Mouse (Mus musculus) lung, adult 2 months (tissue): ENCODE measurements around the gene Sirpb1a. TPM values are rescaled to one million over a fixed set of nuclear protein-coding genes. Genes with fewer than 3 reads are reported as not detected.
"Not testable (repeated sequence)": the region's sequence is repeated elsewhere in the genome, so short reads cannot be mapped to it uniquely, and the experiment has no call there.

Experiments
- DNase-seq: peaks from one replicate; pipeline ENCODE4 v3.0.0; 2022
- H3K4me1 ChIP-seq: fragments of 200-500 bp; 2 replicates; pipeline ENCODE4 v1.6.1; 2011; ENCODE audit warnings: low read length; ENCODE audit not compliant: control insufficient read depth, insufficient read depth
- H3K4me3 ChIP-seq: fragments of 200-500 bp; replicated peaks from 2 replicates; pipeline ENCODE3; 2011; ENCODE audit warnings: low read depth, mild to moderate bottlenecking, control low read depth, low read length; ENCODE audit errors: extremely low read depth
- CTCF ChIP-seq: fragments of 200-500 bp; IDR thresholded peaks from 2 replicates; pipeline ENCODE4 v1.5.1; 2011; ENCODE audit warnings: mild to moderate bottlenecking, low read length, control low read depth; ENCODE audit not compliant: insufficient read depth
- POLR2A ChIP-seq: fragments of 200-500 bp; IDR thresholded peaks from 2 replicates; pipeline ENCODE4 v1.6.1; 2011; ENCODE audit warnings: low read depth, mild to moderate bottlenecking, control low read depth, low read length, borderline replicate concordance; ENCODE audit errors: extremely low read depth
- WGBS: fragments of 180-500 bp; shearing (Covaris S2); methylation state at CpG from one replicate; pipeline ENCODE4 v1.1.7; 2018; 5-methylcytosine and 5-hydroxymethylcytosine counted together
- polyA plus RNA-seq: library from polyadenylated mRNA; depleted of rRNA; stranded (reverse); fragments of >200 nt; gene quantifications from 2 replicates; pipeline ENCODE4 v1.2.3, GENCODE M21; 2012; rRNA removed

The Sirpb1a gene
- 2.0 and 2.5 TPM in 2 replicates for polyA plus RNA-seq

- DNase-seq, H3K4me1 ChIP-seq, H3K4me3 ChIP-seq: not testable (repeated sequence)
- 92% methylated on average over 1 of the region's 1 CpGs for WGBS
Measured at GRCm38 (mm10) chr3:15426447-15426846, at the start of gene Sirpb1a. TSS of gene Sirpb1a (minus strand) at chr3:15426520.

DNA sequence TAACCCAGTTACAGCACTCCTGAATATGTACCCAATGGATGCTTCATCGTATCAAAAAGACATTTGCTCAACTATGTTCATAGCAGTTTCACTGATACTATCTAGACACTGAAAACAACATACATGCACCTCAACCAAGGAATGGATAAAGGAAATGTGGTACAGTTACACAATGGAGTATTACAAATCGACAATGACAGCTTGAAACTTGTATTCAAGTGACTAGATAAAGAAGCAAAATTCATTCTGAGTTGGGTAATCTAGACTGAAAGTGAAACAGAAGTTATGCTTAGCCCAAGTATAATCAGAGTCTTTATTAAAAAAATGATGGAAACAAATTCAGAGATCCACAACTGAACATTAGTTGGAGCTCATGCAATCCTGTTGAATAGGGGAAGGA, 48.5 kb upstream of the Sirpb1a start:
- not testable (repeated sequence) for H3K4me3 ChIP-seq, H3K4me1 ChIP-seq, DNase-seq
- 66% methylated on average over 2 of the region's 2 CpGs for WGBS

DNA sequence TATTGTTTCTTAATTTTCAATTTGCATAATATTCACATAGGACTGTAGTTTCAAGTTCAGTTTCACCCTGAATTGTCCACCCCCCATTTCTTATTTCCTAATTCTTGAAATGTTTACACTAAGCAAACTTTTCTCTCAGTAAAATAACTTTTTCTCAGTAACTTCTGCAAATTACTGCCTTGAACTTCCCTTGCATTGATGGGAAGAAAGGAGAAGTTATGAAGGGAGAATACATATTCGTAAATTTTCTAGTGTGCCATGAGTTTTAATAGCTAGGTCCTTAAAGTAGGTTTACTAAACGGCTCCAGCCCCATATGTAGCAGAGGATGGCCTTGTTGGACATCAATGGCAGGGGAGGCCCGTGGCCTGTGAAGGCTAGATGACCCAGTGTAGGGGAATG, 43.8 kb upstream of the Sirpb1a start:
- WGBS, result 62% methylated on average over 1 of the region's 3 CpGs
- H3K4me1 ChIP-seq, DNase-seq, H3K4me3 ChIP-seq: not testable (repeated sequence)

DNA sequence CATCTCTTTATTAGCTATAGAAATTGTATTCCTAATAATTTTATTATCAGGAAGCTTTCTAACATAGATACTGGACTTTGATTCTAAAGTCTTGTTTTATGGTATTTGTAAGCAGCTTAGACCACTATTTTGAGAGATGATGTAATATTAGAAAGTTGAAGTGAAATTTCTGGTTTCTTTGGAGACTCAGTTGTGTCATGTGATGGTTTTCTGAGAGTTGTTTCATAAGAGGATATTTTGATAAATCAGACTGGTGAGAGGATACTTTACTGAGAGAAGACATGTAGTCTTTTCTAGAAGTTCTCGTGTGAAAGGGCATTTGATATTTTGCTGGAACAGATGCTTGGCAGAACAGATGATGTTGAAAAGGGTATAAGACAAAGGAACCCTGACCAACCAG, 17.6 kb upstream of the Sirpb1a start:
- not testable (repeated sequence) for H3K4me3 ChIP-seq, H3K4me1 ChIP-seq, DNase-seq
- WGBS, result 67% methylated on average over 1 of the region's 1 CpGs

DNA sequence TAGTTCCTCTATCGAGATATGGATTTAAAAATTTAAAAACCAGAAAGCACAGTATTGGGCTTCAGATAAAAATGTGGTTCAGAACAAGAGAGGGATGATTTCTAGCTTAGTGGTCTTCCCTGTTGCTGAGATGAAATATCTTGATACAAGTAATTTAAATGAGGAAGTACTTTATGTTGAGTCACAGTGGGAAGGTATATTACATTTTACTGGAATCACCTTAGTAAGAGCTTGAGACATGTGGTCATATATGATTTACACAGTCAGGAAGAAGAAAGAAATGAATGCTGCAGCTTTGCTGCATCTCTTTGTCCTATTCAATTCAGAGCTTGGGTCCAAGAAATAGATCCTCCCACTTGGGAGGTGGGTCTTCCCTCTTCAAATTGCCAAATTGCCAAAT, 13.5 kb upstream of the Sirpb1a start:
- WGBS, result 57% methylated on average over 1 of the region's 1 CpGs
- H3K4me3 ChIP-seq, H3K4me1 ChIP-seq, DNase-seq: not testable (repeated sequence)

DNA sequence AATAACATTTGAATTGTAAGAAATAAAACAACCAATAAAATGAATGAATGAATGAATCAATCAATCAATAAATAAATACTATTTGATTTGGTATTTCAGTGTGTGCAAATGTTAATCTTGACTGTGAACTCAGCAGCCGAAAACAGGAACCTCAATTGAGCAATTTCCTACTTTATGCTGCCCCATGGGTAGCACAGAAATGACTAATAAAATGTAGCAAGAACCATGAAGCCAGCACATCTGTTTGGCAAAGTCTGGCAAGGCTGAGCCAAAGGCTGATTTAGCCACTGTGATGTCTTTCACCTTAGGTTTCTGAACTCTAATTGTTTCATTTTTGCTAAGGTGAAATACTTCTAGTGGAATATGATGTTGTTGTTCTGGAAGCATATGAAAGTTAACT, 1.6 kb upstream of the Sirpb1a start:
- no peak for TF ChIP-seq CTCF
- no peak for TF ChIP-seq POLR2A
- 48% methylated on average over 1 of the region's 1 CpGs for WGBS
- Histone ChIP-seq H3K4me1 (no peaks in the 10 kb centered on the region), H3K4me3 (no peak overlapping the region)
- no peak for DNase-seq

DNA sequence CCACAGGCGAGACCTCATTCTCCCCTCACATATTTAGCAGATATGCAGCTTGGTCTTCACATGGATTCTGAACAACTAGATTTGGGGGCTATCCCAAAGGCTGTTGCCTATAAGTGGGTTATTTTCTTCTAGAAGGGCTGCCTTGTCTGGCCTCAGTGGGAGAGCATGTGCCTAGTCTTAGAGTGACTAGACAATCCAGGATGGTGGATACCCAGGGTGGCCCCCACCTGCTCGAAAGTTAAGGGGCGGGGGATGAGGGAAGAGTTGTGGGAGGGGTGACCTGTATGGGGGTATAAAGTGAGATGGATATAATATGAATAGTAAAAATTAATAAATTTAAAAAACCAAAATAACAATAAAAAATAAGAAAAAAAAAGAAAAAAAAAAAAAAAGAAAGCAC, 70.6 kb downstream of the Sirpb1a start:
- not testable (repeated sequence) for H3K4me3 ChIP-seq, DNase-seq, H3K4me1 ChIP-seq
- WGBS, result 63% methylated on average over 3 of the region's 3 CpGs

GRCm38 (mm10) chr3:15350318-15350717, 76.0 kb downstream of the Sirpb1a start:
- not testable (repeated sequence) for H3K4me1 ChIP-seq, H3K4me3 ChIP-seq, DNase-seq
- WGBS, result 78% methylated on average over 1 of the region's 2 CpGs

DNA sequence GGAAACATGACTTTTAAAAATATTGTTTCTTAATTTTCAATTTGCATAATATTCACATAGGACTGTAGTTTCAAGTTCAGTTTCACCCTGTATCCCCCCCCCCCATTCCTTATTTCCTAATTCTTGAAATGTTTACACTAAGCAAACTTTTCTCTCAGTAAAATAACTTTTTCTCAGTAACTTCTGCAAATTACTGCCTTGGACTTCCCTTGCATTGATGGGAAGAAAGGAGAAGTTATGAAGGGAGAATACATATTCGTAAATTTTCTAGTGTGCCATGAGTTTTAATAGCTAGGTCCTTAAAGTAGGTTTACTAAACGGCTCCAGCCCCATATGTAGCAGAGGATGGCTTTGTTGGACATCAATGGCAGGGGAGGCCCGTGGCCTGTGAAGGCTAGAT, 80.7 kb downstream of the Sirpb1a start:
- not testable (repeated sequence) for H3K4me1 ChIP-seq, DNase-seq, H3K4me3 ChIP-seq
- 46% methylated on average over 3 of the region's 3 CpGs for WGBS

- no peak for DNase-seq
- Histone ChIP-seq H3K4me1 (no peaks in the 10 kb centered on the region), H3K4me3 (no peak overlapping the region)
- 62% methylated on average over 1 of the region's 1 CpGs for WGBS
- TF ChIP-seq POLR2A, result no peak
- no peak for TF ChIP-seq CTCF
Measured at GRCm38 (mm10) chr3:15340287-15340686, 86.0 kb downstream of the Sirpb1a start.

- WGBS, result 63% methylated on average over 2 of the region's 2 CpGs
Measured at GRCm38 (mm10) chr3:15334182-15334581, 92.1 kb downstream of the Sirpb1a start.

DNA sequence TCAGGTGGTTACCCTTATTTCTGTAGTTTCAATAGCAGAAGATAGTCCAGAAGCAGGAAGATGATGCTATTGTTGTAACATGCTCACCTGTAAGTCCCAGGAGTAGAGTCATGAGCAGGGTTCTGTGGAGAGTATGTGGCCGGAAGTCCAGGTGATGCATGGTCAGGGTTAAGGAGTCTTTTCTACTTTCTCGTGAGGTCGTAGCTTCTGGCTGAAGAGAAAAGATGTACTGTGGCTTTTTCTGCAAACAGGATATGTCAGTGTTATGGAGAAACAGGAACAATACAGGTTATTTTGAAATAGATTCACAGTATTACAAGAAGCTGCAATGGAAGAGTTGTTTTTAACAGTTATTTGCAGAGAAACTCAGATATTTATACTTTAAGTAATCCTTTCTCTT, 94.3 kb downstream of the Sirpb1a start, which contains the start of gene Gm9733:
TSS of gene Gm9733 (minus strand) at position 240 of the 400 bp plus-strand sequence.
- no peak for DNase-seq
- 72% methylated on average over 3 of the region's 3 CpGs for WGBS
- no peak within 1 kb of the TSS for H3K4me3 ChIP-seq
- H3K4me1 ChIP-seq, result no peaks in the 10 kb centered on the region
- TF ChIP-seq POLR2A, result no peak

More at GRCm38 (mm10) chr3:15334182-15334581, 92.1 kb downstream of the Sirpb1a start:
- no peaks in the 10 kb centered on the region for H3K4me1 ChIP-seq
- no peak for TF ChIP-seq CTCF
- DNase-seq, result no peak
- H3K4me3 ChIP-seq, result no peak overlapping the region
